ENCODE assay signal across 18 mouse cellular contexts in genomic region chr9:55507922-55508321, GRCm38 (mm10). TPM values are rescaled to one million over a fixed set of nuclear protein-coding genes. Genes with fewer than 3 reads are reported as not detected.
DNase-seq lines count a peak whose midpoint lies in the region; ATAC-seq and TF ChIP-seq lines count a peak whose summit lies in the region.
"Had no signal": no experiment of that assay in that cellular context is flagged by ENCODE, and none has a peak within 500 bp of the region (broad histone marks: within the 10 kb centered on the region; RNA-seq: fewer than 3 reads in every experiment).

No protein-coding gene starts in this region.

- 74% methylated on average over 3 of the region's 3 CpGs for WGBS in liver, postnatal 0 days (ENCODE audit: insufficient replicate concordance)
- WGBS in liver, embryonic 11.5 days: 82% methylated on average over 3 of the region's 3 CpGs

- no peak for TF ChIP-seq CTCF in liver, postnatal 0 days (IDR thresholded peaks at IDR 0.05; ENCODE audit: low read depth)

- intact Hi-C loops in gastrocnemius, postnatal 14 days (cut with DNase I; ENCODE audit: low total_unique reads): no loop called here
- intact Hi-C loops in heart, postnatal 10 days (cut with DNase I): no loop called here

- no peak overlapping the region for H3K9ac ChIP-seq in liver, postnatal 0 days (replicated peaks)
- no peak overlapping the region for H3K9ac ChIP-seq in liver, embryonic 11.5 days (ENCODE audit: low read depth, low read length)
- H3K9ac ChIP-seq: kidney, embryonic 15.5 days; limb, embryonic 15.5 days had no signal

- DNase-seq in gastrocnemius, postnatal 14 days: peak; percentile 24
- no peak for DNase-seq in gastrocnemius, adult 8-10 months (ENCODE audit: low spot score in 2 of 2)
- no peak for DNase-seq in liver, postnatal 0 days
- DNase-seq in liver, embryonic 11.5 days (ENCODE audit: low spot score): no peak
- peak; percentile 68 to 76 for DNase-seq in heart, postnatal 10 days
- peak; percentile 53 for DNase-seq in lung, postnatal 14 days
- no peak for DNase-seq in right cerebral cortex, adult 2 months (ENCODE audit: low spot score in 2 of 2)
- DNase-seq in ovary, postnatal 10 days (ENCODE audit: low spot score): no peak
- DNase-seq: adrenal gland, postnatal 36 days; B cell, adult 2 months; cerebellum, adult 8-10 months; layer of hippocampus, postnatal 36 days had no signal

- no peaks in the 10 kb centered on the region for H3K36me3 ChIP-seq in liver, postnatal 0 days (replicated peaks; ENCODE audit: insufficient read depth, low read length)
- no peaks in the 10 kb centered on the region for H3K36me3 ChIP-seq in liver, embryonic 11.5 days (ENCODE audit: control insufficient read depth, insufficient read depth, low read length)
- H3K36me3 ChIP-seq: kidney, embryonic 15.5 days; limb, embryonic 15.5 days; midbrain, embryonic 10.5 days had no signal

- H3K27me3 ChIP-seq in liver, postnatal 0 days (ENCODE audit: insufficient read depth, low read length): no peaks in the 10 kb centered on the region
- no peaks in the 10 kb centered on the region for H3K27me3 ChIP-seq in liver, embryonic 11.5 days (replicated peaks; ENCODE audit: control insufficient read depth, insufficient read depth, low read length)
- H3K27me3 ChIP-seq: limb, embryonic 15.5 days had no signal

- H3K4me2 ChIP-seq in liver, postnatal 0 days (ENCODE audit: low read depth, low read length): peak overlapping the region; percentile 37; the same call in 1 of the 2 replicates
- no peak overlapping the region for H3K4me2 ChIP-seq in liver, embryonic 11.5 days
- H3K4me2 ChIP-seq: kidney, embryonic 15.5 days; limb, embryonic 15.5 days had no signal

- H3K4me3 ChIP-seq in liver, postnatal 0 days (ENCODE audit: low read depth, low read length): no peak overlapping the region
- H3K4me3 ChIP-seq in liver, embryonic 11.5 days (ENCODE audit: low read depth, low read length): no peak overlapping the region
- H3K4me3 ChIP-seq: kidney, embryonic 15.5 days; limb, embryonic 15.5 days; midbrain, embryonic 10.5 days had no signal

- TF ChIP-seq EP300 in liver, postnatal 0 days (IDR thresholded peaks at IDR 0.05; ENCODE audit: low read depth): no peak

- no peaks in the 10 kb centered on the region for H3K9me3 ChIP-seq in liver, postnatal 0 days (ENCODE audit: low read length)
- H3K9me3 ChIP-seq in liver, embryonic 11.5 days (ENCODE audit: control insufficient read depth, low read length): no peaks in the 10 kb centered on the region
- H3K9me3 ChIP-seq: kidney, embryonic 15.5 days; limb, embryonic 15.5 days; midbrain, embryonic 10.5 days had no signal

- H3K27ac ChIP-seq in liver, postnatal 0 days (ENCODE audit: low read depth): peak overlapping the region; percentile 52; the same call in 1 of the 2 replicates
- no peak overlapping the region for H3K27ac ChIP-seq in liver, embryonic 11.5 days (ENCODE audit: low read depth, low read length)
- H3K27ac ChIP-seq: kidney, embryonic 15.5 days; limb, embryonic 15.5 days; midbrain, embryonic 10.5 days had no signal

- ATAC-seq in liver, postnatal 0 days: no peak
- ATAC-seq in liver, embryonic 11.5 days (replicated peaks; ENCODE audit: low FRiP score): no peak

- peaks cover 27% of the 10 kb centered on the region for H3K4me1 ChIP-seq in liver, postnatal 0 days (ENCODE audit: insufficient read depth)
- H3K4me1 ChIP-seq in liver, embryonic 11.5 days (replicated peaks; ENCODE audit: control insufficient read depth, insufficient read depth, low read length): peaks cover 3% of the 10 kb centered on the region; the same call in 1 of the 2 replicates

RNA-seq across cellular contexts. Expression of gene Etfa, which starts 4.1 kb away (rescaled TPM):
- total RNA-seq in gastrocnemius, postnatal 14 days (2021): 100 to 1,000 TPM; 229 to 279 TPM
- total RNA-seq in gastrocnemius, adult 8-10 months (2022): 100 to 1,000 TPM; 216 to 259 (median 240) TPM
- polyA plus RNA-seq in liver, postnatal 0 days (2015; fragmentation: Nextera tagmentation; extraction: Ambion mirVana): 466 and 477 TPM in 2 replicates
- 195 and 217 TPM in 2 replicates for polyA plus RNA-seq in liver, embryonic 11.5 days (2014; fragmentation: Nextera tagmentation; extraction: Ambion mirVana)
- total RNA-seq in heart, postnatal 10 days (2021): 100 to 1,000 TPM; 704 to 707 TPM

RNA-seq across cellular contexts. Expression of gene Isl2, which starts 30.6 kb away (rescaled TPM):
- not detected for total RNA-seq in gastrocnemius, postnatal 14 days (2021)
- under 1 TPM in 1 of 4 experiments, not detected in 3; 0.41 TPM for total RNA-seq in gastrocnemius, adult 8-10 months (2022)
- not detected in 2 replicates for polyA plus RNA-seq in liver, postnatal 0 days (2015; fragmentation: Nextera tagmentation; extraction: Ambion mirVana)
- 2.1 TPM in 2 replicates for polyA plus RNA-seq in liver, embryonic 11.5 days (2014; fragmentation: Nextera tagmentation; extraction: Ambion mirVana)
- total RNA-seq in heart, postnatal 10 days (2021): not detected
- total RNA-seq: adrenal gland, postnatal 36 days; granulocyte monocyte progenitor cell, adult 5-6 weeks; layer of hippocampus, postnatal 36 days; left cerebral cortex, postnatal 25 days had no signal
- polyA plus RNA-seq: cortical plate, adult 2 months had no signal

Comparison
In these comparisons a context has a peak if more than half of its experiments do, and no peak if none do; other contexts are left out.
1. DNase-seq: peak in gastrocnemius, postnatal 14 days (single experiment), heart, postnatal 10 days (2 of 2) and lung, postnatal 14 days (single experiment); none in gastrocnemius, adult 8-10 months (0 of 2), liver, postnatal 0 days (single experiment), liver, embryonic 11.5 days (single experiment), right cerebral cortex, adult 2 months (0 of 2) and ovary, postnatal 10 days (single experiment).